Mouse (Mus musculus): Measurements from ENCODE around the gene Pard6b.

Gene Pard6b

DNA sequence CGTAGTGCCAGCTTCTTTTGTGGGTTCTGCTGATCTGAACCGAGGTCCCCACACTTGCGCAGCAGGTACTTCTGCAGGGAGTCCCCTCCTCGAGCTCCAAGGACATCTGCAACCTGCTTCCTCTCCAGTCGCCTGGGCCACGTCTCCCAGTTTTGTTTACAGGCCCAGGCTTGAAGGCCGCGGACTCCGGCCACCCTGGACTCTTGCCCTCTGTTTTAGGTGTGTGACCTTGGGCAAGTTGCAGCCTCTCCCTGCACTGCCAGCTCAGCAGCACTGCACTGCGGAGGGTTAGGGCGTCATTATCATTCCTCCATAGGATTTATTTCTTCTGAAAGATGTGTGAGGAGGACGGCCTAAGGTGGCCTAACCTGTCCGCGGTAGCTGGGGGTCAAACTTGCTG, 47.0 kb downstream of the Pard6b start:
- DNase-seq (ENCODE audit: extremely low read depth, low read depth), result no peak

DNA sequence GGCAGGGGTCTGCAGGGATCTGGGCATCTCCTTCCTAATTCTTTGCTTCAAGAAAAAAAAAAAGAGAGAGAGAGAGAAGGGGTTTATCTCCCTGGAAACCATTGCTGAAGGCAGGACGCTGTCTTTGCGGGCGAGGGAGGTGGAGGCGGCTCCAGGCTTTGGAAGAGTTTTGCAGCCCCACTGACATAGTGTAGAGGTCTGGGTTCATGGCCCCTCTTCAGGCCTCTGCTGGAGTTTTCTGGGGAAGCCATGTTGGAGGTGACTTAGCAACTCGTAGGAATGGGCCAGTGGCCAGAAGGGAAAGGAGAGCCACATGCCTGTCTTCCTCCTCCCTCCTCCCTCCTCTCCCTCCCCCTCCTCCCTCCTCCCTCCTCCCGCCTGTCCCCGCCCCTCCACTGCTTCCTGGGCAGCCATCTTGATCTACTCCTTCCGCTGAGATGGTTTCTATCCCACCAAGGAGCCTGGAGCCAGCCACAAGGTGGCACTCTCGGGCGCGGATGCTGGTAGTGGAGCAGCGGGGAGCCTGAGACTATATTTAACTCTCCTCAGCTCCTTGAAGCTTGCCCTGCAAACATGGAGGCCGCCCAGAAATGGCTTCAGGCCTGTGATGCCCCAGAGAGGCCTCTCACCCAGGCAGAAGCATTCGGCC, 47.5 kb downstream of the Pard6b start:
- peak; percentile 43 for DNase-seq (ENCODE audit: extremely low read depth, low read depth)

DNA sequence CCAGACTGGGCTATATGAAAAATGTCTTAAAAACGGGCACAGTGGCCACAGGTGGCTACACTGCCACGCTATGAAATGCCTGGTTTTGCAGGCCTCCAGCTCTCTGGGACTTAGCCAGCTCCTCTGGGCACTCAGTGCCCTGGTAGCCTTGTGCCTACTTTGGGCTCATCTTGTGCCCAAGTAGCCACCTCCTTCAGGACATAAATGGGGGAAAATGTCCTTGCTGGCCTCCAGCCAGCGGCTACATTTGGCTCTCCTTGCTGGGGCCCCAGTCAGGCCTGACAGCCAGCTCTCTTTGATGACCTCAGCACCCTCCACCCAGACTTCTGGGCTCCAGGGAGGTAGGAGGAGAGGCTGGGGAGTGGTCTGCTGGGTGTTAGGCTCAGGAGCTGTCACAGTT, 49.2 kb downstream of the Pard6b start:
- DNase-seq (ENCODE audit: extremely low read depth, low read depth), result no peak

DNA sequence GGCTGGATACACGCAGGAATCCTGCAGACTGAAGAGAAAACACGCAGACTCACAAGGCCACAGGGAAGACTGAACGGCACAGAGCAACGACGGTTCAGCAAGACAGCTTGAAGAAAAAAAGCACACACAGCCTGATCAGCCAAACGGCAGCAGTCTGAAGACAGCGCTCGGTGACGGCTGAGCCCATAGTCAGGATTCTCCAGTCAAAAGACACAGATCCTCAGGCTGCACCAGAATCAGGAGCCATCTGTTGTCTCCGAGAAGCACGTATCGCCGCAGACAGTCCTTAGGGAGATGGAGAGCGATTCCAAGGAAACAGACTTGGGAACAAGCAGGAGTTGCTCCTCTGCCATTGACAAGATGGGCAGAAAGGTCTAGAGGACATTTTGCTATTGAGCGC, 56.4 kb downstream of the Pard6b start:
- no peak for DNase-seq (ENCODE audit: extremely low read depth, low read depth)

DNA sequence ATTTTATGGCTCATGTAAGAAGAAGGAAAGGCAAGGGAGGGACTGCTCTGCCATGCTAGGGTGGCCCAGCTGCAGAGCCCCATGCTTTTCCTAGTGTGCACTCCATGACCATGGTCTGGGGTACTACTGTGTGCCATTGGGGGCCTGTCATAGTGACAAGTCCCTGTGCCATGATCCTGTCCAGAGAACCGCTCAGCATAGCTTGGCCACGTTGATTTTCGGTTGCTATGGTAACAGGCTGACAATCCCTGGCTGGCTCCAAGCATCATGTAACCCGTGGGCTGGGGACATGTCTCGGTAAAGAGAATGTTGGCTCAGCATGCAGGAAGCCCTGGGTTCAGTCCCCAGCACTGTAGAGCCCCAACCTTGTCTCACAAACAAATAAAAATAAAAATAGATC, 63.0 kb downstream of the Pard6b start:
- no peak for DNase-seq (ENCODE audit: extremely low read depth, low read depth)

DNA sequence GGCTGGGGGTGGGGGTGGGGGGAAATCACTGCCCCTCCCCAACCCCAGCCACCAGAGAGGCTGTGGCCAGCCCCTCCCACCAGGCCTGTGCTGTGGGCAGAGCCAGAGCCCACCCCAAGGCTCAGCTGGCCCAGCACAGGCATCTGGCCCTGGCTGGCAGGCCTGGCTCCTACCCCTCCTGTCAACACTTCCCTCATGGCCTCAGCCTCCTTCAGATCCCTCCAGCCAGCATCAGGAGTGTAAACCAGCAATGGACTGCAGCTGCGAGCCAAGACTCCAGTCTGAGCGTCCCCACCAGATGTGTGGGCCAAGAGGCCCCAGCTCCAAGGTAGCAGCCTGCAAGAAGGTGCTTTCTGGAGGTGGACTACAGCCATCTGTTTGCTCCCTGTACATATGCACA, 64.6 kb downstream of the Pard6b start:
- DNase-seq (ENCODE audit: extremely low read depth, low read depth), result no peak

DNA sequence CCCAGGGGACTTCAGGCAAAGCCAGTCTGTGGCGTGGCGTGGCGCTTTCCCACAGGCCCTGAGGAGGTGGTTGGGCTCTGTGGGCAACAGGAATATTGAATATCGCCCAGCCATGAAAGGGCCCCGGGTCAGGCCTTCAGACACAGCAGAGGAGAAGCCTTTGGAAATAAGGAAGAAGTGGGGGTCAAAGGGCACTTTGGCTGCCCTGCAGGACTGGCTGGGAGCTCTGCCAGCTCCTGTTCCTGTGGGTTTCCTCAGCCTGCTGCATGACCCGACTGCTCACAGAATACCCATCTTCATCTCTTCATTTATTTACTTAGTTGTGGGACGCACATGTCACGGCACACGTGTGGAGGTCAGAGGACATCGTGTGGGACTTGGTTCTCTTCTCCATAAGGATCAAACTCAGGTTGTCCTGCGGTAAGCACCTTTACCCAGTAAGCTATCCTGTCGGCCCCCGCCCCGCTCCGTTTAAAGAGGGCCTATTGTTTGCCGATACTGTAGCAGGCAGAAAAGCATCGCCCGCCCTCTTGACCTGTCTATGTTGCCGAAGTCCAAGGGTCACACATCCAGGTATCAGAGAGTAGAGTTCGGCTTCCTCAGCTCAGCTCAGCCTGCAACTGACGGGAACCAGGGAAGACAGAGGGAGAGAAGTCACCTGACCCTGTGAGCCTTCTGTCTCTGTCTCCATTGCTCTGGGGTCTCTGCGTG, 67.1 kb downstream of the Pard6b start:
- no peak for DNase-seq (ENCODE audit: extremely low read depth, low read depth)

DNA sequence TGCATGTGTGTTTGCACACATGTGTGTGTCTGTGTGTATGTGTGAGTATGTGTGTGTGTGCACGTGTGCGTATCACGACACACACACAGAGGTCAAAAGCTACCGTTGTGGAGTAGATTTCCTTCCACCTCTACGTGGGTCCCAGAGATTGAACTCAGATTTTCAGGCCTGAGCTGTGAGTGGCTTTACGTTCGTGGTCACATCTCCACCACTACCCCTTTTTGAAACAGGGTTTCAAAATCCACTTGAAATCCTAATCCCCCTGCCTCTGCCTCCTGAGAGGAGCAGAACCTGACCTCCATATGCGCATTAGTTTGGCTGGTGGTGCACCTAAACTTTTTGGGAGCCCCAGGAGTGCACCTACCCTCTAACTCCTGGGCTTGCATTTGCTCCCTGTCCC, 68.4 kb downstream of the Pard6b start:
- DNase-seq (ENCODE audit: extremely low read depth, low read depth), result no peak
